Mouse (Mus musculus) ES-CJ7 (cell line): ENCODE measurements around the gene Lrch3.
"Not testable (repeated sequence)": the region's sequence is repeated elsewhere in the genome, so short reads cannot be mapped to it uniquely, and the experiment has no call there.

ENCODE experiments used
- DNase-seq: peaks from one replicate; pipeline ENCODE4 v3.0.0; 2011; ENCODE audit warnings: low read depth, low spot score

Gene Lrch3

DNA sequence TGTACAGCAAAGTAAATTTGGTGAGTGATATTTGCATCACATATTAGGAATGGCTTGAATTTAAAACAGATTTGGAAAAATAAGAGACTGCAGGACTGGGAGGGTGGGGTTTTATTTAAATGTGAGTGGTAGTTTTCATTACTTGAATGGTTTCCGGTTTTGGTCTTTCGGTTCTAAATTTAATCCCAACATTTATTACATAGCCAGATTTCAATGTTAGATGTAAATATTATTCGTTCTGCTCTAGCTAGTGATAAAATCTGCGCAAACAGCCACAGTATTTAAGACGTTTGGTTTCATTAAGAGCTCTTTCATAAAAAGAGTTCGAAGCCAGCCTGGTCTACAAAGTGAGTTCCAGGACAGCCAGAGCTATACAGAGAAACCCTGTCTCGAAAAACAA, 688 bp upstream of the Lrch3 start:
- DNase-seq: no peak

DNA sequence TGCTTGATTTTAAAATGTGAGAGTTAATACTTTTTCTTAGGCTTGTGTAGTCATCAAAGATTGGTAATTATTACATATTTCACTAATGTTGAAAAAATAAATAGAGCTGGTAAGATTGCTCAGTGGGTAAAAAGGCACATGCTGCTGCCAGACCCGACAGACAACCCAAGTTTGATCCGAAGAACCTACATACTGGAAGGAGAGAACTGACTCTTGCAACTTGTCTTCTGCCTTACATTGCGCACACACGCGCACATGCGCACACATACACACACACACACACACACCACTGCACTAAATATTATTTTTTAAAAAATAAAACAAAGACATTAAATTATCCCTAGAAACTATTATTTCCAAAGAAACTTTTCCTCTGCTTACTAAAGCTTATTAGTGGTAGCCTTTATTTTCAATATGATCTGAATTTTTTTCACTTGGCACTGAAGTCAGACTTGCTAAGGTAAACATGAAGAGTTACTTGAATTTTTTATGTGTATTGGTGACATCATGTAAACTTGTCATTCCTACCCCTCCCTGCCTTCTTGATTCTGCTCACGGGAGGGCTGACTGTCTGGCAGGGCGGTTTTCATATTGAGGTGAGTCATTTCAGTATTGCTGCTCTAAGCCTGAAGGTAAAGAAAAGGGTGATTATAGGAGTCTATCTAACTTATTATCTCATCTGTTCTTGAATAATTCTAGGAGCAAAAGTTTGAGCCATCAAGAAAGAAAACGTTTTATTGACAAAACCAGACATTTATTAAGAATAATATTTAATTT, 1.6 kb downstream of the Lrch3 start:
- DNase-seq: no peak

DNA sequence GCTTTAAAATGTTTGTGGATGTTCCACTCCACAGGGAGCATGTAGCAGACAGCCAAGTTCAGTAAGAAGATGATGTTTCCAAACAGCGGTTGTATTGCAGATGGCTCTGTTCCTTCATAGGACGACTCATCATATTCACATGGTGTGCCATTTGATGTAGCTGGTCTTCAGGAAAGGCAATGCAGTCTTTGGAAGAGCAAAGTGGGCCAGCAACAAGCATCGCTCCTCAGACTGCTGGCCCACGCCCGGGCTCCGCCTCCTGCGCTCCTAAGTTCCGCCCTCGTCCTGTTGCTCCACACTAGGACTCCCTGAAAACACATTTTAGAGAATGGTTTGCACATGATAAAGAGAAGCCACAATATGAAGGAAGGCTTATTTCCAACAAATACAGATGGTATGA, 12.7 kb downstream of the Lrch3 start:
- DNase-seq: not testable (repeated sequence)

DNA sequence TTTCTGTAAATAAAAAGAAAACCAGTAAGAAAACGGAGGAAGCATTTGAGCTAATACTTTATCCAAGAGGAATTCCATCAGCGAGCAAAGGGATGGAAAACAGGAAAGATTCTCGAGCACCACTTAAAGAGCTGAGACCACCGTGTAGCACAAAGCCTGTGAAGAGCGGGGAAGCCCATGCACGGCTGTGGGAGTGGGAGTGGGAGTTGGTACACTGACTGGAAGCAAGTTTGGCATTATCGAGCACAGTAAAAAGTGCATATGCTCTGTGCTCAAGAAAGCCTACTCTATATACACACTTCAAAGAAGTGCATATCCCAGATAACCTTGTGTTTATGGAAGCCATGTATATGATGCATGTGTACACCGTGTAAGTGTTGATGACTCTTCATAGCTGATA, 13.1 kb downstream of the Lrch3 start:
- no peak for DNase-seq

DNA sequence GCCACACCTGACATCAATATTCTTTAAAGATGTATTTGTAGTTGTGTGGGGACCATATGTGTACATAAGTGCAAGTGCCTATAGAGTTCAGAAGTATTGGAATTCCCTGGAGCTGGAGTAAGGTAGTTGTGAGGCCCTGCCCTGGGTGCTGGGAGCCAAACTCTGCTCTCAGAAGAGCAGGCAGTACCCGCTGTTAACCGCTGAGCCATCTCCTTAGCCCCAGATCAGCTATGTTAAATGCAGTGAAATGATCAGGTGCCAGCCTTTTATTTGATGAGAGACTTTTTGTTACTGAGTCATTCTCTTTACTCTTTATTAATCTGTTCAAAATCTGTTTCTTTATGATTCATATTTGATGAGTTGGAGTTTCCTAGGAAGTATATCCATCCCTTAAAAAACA, 16.0 kb downstream of the Lrch3 start:
- no peak for DNase-seq

DNA sequence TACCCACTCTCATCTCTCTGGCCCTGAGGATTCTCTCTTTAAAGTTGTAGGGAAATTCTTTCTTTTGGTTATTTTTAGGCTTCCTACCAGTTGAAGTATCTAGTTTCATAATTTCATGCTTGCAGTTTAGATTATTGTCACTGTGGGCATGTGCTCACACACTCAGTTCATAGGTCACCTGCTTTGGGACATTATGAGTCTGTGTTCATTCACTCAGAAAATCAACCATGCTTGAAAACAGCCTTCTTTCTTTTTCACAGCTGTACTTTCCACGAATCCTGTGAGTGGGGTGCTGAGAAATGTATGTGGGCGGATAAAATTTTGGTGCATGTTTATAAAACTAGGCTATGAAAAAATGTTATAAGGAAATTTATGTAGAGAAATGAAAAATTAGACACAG, 20.6 kb downstream of the Lrch3 start:
- no peak for DNase-seq

DNA sequence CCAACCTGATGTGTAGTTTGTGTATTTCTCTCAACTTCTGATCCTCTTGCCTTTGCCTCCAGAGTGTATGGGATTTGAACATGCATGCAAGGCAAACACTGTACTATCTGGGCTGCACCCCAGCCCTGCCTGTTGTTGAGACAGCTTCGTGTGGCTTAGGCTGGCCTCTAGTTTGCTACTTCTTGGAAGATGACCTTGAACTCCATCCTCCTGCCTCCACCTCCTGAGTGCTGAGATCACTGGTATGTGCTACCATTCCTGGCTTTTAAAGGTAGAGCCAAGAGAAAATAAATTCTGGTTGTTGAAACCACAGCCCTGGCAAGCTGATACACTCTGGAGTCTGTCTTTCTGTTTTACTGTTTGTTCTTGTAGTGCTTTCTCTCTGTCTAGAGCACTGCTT, 21.2 kb downstream of the Lrch3 start:
- no peak for DNase-seq

DNA sequence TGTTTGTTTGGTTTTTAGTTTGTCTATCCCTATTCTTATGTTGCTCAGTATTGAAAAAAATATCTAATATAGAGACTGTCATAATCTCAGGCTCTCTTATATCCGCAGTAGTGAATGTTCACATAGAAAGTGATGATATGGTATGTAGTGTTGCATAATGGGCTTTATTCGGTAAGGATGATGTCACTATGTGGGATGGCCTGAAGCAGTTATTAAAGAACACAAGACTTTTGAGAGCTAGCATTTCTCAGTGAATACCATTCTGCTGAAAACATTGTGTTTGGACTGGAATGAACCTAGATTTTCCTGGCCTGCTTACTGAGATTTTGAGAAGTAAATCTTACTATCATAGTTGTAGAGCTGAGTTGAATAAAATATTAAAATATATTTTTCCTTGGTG, 23.5 kb downstream of the Lrch3 start:
- no peak for DNase-seq

DNA sequence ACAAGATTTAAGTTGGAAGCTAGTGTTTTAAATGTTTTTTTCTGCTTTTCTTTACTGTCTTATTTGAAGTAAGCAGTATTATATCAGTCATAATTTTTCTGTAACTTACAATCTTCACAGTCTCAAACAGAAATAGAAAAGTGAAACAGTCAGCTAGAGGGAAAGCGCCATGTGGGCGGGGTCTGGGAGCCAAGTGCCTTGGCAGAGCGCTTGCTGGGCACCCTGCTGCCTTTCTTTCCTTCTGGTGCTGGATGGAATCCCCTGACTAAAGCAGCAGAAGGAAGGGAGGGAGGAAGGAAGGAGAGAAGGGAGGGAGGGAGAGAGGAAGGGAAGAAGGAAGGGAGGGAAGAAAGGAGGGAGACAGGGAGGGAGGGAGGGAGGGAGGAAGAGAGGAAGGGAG, 25.4 kb downstream of the Lrch3 start:
- not testable (repeated sequence) for DNase-seq

DNA sequence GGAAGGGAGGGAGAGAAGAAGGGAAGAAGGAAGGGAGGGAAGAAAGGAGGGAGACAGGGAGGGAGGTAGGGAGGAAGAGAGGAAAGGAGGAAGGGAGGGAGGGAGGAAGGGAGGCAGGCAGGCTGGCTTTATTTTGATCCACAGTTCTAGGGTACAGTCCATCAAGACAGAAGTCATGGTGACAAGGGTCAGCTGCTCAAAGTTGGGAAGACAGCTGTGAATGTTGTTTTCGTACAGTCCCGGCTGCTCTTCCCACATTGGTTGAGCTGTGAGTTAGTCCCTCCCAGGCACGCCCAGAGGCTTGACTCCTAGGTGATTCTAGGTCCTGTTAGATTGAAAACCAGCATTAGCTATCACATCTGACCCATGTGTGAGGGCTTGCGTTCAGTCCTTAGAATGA, 25.8 kb downstream of the Lrch3 start:
- not testable (repeated sequence) for DNase-seq

DNA sequence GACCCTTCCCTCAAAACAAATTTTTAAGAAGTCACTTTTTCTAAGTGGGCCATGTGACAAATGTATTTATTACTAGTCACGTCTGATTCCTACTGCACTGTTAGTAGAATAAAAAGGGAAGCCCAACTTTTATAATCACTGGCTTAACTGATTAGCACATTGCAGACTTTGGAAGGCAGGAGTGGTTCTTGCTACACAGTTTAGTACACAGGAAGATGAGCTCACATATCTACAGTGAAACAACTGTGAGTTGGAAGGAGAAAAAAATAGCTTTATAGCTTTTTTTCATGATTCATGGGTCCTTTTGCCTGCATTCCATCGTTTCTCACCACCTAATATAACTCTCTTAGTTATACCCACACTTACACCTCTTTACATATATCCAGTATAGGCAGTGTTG, 27.3 kb downstream of the Lrch3 start:
- not testable (repeated sequence) for DNase-seq

DNA sequence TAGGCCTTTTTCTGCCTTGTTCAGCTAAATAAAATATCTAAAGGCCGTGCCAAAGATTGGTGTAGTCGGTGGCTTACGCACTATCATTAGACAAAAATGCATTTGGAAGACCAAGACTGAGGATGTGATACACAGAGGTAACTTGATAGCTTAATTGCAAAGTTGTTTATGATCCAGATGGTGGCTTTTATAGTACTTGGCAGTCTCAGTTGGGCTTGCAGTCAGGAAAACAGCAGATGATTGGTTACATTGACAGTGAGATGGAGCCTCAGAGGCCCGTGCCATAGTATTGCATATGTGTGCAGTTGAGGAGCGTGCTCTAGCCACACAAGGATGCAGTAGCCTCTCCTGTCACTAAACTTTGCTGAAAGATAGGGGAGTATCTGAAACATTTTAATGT, 28.8 kb downstream of the Lrch3 start:
- DNase-seq: no peak

DNA sequence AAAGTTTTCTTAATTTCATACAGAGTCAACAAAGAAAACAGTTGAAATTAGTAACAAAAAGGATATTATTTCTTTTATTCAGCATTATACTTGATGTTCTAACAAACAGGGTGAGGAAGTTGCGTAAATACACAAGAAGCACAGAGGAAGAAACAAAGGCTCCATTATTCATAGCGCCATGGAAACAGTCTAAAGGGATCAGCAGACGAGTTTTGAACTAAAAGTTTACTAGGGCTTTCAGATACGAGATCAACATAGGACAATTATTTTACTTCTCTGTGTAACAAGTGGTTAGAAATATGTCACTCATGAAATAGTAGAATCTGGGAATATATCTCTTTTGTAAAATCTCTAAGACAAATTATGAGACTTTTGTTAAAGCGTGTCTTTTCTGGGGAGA, 31.5 kb downstream of the Lrch3 start:
- DNase-seq: no peak

DNA sequence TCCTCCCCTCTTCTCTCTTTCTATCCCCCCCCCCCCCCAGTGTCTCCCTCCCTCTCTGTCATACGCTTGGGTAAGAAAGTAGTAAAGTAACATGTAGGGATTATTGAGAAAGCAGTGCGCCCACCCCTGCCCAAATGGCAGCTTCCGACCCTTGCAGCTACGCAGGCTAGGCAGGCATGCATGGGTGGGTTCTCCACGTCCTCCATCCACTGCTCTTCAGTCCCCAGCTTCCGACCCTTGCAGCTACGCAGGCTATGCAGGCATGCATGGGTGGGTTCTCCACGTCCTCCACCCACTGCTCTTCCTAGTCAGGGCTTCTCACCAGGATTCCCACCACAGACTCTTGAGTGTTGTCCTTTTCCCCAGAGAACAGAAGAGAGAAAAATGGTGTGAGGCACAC, 34.1 kb downstream of the Lrch3 start:
- DNase-seq: no peak

DNA sequence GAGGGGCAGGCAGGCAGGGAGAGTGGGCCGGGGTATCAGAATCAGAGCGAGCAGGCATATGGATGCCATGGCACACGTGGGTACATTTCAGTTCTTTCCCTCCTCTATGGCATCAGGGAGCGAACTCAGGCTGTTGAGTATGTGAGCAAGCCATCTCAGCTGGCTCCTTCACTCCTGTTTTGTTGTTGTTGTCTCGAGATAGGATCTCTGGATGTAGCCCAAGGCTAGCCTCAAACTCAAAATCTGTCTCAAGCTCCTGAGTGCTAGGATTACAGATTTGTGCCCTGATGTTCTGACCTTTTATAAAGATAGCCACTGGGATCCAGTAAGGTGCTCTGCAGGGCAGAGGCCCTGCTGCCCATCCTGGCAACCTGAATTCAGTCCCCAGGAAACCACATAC, 34.8 kb downstream of the Lrch3 start:
- DNase-seq: no peak

DNA sequence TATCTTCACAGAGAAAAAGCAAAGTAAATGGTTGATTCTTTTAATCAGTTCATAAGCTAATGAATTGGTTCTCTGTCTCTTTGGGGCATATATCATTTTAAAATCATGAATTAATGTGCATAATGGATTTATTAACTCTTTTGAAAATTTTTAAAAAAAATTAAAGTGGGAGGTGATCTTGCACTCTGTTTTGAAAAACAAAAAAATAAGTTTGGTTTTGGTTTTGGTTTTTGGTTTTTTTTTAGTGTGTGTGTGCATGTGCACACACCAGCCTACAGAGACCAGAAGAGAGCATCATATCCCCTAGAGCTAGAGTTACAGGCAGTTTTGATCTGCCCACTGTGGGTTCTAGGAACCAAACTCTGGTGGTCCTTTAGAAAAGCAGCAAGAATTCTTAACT, 35.4 kb downstream of the Lrch3 start:
- no peak for DNase-seq

DNA sequence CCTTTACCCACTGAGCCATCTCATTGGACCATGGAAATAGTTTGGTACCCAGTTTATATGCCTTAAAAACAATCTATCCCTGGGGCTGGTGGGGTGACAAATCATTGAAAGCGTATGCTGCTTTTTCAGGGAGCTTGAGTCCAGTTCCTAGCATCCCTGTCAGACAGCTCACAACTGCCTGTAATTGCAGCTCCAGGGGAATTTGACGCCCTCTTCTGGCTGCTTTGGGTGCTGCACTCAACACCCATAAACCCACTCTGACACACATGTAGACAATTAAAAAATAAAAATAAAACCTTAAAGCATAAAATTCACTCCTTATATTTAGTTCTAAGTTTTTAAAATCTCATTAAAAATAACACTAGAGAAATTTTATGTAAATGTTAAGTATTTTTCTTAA, 37.2 kb downstream of the Lrch3 start:
- DNase-seq: peak; percentile 58

DNA sequence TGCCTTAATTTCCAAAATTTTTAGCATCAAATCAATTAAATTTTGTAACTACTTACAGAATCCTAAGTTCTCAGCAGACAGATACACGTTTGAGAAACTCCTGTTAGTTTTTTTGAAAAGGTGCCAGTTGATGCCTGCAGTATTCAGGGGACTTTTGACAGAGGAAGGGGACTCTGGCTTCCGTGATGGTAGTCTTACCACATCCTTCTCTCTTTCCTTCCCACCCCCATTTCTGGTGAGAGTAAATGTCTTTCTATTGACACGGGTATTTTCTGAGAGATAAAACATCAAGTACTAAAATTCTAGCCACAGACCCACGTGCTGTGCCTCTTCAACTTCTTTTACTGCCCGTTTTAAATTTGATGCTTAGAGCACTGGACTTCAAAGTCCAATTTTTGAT, 39.9 kb downstream of the Lrch3 start:
- no peak for DNase-seq

DNA sequence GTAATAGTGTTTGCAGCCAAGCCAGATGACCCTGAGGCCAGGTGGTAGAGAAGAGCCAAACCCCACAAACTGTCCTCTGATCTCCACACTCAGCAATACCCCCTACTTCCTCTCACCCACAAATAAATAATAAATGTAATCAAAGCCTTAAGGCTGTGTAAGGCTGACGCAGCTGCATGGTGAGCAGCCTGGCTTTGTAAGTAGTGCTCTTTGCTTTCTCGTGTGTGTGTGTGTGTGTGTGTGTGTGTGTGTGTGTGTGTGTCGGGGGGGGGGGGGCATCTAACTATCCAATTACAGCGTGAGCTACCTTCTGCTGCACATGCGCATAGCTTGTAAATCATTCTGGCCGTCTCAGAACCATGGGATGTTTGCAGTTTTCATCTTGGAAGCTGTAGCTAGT, 40.4 kb downstream of the Lrch3 start:
- DNase-seq: no peak

DNA sequence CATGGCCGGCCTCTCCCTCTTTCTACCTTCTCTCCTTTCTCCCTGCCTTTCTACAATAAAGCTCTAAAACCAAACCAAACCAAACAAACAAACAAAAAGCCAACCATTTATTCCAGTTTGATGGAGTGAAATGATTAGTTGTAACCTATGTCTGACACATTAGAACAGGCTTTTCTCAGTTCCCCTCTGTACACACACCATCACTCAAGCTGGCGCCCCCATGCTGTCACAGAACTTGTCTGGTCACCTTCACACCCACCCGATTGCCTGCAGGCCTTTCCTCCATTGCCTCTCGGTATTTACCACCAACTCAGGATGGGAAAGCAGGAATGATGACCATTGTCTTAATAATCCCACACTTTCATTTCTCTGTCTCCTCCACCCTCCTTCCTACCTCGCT, 43.0 kb downstream of the Lrch3 start:
- DNase-seq: peak; percentile 15

DNA sequence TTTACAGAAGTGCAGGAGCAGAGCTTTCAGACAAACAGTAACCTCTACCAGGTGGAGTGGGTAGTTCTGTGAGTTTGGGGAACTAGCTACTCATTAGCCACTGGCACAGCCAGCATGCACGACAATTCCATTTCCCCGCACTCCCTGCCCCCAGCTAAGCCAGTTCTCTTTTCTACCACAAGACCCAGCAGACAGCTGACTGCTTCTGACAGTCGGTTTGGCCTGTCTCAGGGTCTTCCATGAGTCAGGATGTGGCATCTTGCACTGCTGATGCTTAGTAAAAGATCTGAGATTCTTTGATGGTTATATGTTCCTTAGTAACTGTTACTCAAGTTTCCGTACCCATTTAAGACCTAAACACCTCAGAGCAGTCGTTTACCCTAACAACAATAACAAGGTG, 58.6 kb downstream of the Lrch3 start:
- DNase-seq: no peak

DNA sequence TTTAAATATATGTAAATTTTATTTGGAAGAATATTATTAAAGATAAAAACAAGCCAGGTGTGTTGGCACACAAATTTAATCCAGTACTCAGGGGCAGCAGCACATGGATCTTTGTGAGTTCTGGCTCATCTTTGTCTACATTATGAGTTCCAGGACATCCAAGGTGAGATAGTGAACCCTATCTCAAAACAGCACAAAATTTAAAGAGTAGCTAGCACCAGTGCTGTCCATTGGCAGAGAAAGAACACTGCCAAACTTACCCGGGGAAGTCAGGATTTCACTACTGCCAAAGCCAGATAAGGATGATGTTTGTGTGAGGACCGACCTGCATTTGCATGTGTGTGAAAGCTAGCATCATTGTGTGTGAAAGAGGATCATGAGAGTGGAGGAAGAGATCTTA, 59.1 kb downstream of the Lrch3 start:
- DNase-seq: no peak

DNA sequence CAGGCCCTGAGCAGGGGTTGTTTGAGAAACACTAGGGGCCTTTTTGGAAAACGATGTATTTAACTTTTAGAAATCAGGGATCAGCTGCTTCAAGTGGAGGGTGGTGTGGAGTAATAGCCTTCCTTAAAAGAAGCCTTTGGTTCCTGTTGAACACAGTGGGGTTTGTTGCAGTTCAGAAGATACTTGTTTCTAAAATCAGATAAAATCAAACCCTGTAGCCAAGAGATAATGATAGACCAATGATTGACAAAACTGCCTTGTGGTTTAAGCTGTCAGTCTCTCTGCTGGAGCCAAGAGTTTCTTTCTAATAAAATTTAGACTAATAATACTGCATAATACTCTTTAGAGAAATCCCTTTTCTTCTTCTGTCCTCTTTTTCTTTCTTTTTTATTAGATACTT, 66.3 kb downstream of the Lrch3 start:
- DNase-seq: no peak

DNA sequence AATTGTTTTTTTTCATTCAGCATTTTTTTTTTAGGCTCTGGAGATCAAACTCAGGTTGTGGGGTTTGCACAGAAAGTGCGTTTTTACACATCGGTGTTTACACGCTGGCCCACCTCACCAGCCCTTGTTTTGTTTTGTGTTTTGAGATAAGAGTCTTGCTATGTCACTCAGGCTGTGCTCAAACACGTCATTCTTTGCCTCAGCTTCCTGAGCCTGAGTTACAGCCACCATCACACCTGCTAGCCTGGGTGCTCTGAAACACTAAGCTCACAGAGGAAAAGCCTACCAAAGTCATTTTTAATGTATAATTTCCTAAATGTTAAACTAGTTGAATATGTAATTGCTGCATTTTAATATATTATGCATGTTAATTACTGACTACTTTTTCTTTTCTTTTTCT, 67.5 kb downstream of the Lrch3 start:
- no peak for DNase-seq
